Mouse (Mus musculus) forebrain, embryonic 15.5 days (tissue): ENCODE data around the gene Fastkd3. TPM values are rescaled to one million over a fixed set of nuclear protein-coding genes. Genes with fewer than 3 reads are reported as not detected.
A peak's percentile ranks its signal among the peaks of the same experiment; 100 is the strongest.

Source experiments
- ATAC-seq: fragments of 200-750 bp; cut with Nextera tagmentation; replicated peaks from 2 replicates; pipeline ENCODE4 v1.8.0; 2017; ENCODE audit warnings: mild to moderate bottlenecking, moderate TSS enrichment, moderate library complexity
- H3K27ac ChIP-seq: fragments of 300-500 bp; sonication (generic); replicated peaks from 2 replicates; pipeline ENCODE4 v1.5.1; 2015; ENCODE audit warnings: mild to moderate bottlenecking, inconsistent platforms
- H3K27me3 ChIP-seq: fragments of 300-500 bp; sonication (generic); 2 replicates; pipeline ENCODE4 v1.6.1; 2015; ENCODE audit warnings: inconsistent platforms
- H3K36me3 ChIP-seq: fragments of 300-500 bp; sonication (generic); 2 replicates; pipeline ENCODE4 v1.6.1; 2015; ENCODE audit warnings: mild to moderate bottlenecking, inconsistent platforms
- H3K4me1 ChIP-seq: fragments of 300-500 bp; sonication (generic); 2 replicates; pipeline ENCODE4 v1.6.1; 2015; ENCODE audit warnings: inconsistent platforms
- H3K4me2 ChIP-seq: fragments of 300-500 bp; sonication (generic); replicated peaks from 2 replicates; pipeline ENCODE4 v1.6.1; 2015; ENCODE audit warnings: mild to moderate bottlenecking, inconsistent platforms
- H3K4me3 ChIP-seq: fragments of 300-500 bp; sonication (generic); 2 replicates; pipeline ENCODE4 v1.5.1; 2015; ENCODE audit warnings: mild to moderate bottlenecking, inconsistent platforms
- H3K9ac ChIP-seq: fragments of 300-500 bp; sonication (generic); replicated peaks from 2 replicates; pipeline ENCODE4 v1.6.1; 2015; ENCODE audit warnings: mild to moderate bottlenecking, inconsistent platforms
- H3K9me3 ChIP-seq: fragments of 300-500 bp; sonication (generic); 2 replicates; pipeline ENCODE4 v1.6.1; 2016; ENCODE audit warnings: inconsistent platforms
- WGBS: fragments of 180-500 bp; shearing (Covaris S2); methylation state at CpG from one replicate; pipeline ENCODE4 v1.1.7; 2015; ENCODE audit warnings: mixed read lengths; 5-methylcytosine and 5-hydroxymethylcytosine counted together
- polyA plus RNA-seq: library from polyadenylated mRNA; unstranded; fragments of >200 nt; fragmentation: Nextera tagmentation; extraction: Ambion mirVana; gene quantifications from 2 replicates; pipeline ENCODE4 v1.2.1, GENCODE M21; 2015

Gene Fastkd3
- polyA plus RNA-seq, 1 experiment from 2014 or later = 28.0 TPM

DNA sequence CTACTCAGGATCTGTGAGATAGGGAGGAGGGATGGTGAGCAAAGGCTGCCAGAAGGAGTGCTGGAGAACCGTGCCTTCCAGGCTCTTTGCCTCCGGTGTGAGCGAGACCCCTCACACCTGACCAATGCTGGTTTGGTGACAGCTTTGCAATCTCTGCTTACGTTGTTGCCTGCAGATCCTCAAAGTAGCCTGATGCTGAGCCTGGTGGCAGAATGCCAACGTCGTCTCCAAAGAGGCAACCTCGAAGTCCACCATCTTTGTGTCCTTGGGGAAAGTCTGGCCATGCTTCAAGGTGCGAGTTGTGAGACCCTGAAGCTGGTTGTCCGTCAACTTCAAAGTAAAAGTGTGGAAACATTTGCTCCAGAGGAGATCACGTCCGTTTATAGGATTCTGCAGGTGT is 1.9 kb downstream of the Fastkd3 start:
- no peak overlapping the region for H3K9ac ChIP-seq
- peaks cover 49% of the 10 kb centered on the region for H3K36me3 ChIP-seq
- no peak overlapping the region for H3K27ac ChIP-seq
- H3K9me3 ChIP-seq = no peaks in the 10 kb centered on the region
- ATAC-seq = no peak
- peaks cover 26% of the 10 kb centered on the region for H3K4me1 ChIP-seq
- H3K27me3 ChIP-seq = no peaks in the 10 kb centered on the region
- no peak overlapping the region for H3K4me2 ChIP-seq
- 91% methylated on average over 11 of the region's 11 CpGs for WGBS
- H3K4me3 ChIP-seq = no peak overlapping the region

DNA sequence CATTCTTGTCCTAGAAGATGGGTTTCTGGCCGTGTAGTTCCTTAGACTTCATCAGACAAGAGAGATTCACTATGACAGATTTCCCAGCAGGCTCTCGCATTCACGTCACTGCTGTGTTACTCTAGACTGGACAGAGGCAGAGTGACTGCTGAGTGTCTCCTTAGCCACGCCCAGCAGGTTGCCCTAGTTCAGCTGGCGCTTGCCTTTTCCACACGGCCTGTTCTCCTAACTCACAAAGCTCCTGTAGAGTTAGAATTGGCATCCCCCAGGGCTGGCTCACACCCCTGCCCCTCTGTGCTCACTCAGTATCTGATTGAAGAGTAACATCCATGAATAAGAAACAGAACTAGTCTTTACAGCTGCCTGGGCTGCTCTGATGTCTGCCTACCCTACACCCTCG is 3.4 kb downstream of the Fastkd3 start:
- peaks cover 62% of the 10 kb centered on the region for H3K36me3 ChIP-seq
- peaks cover 25% of the 10 kb centered on the region for H3K4me1 ChIP-seq
- 87% methylated on average over 7 of the region's 7 CpGs for WGBS
- no peaks in the 10 kb centered on the region for H3K9me3 ChIP-seq
- no peak for ATAC-seq
- H3K9ac ChIP-seq = no peak overlapping the region
- H3K27ac ChIP-seq = no peak overlapping the region
- no peak overlapping the region for H3K4me2 ChIP-seq
- no peak overlapping the region for H3K4me3 ChIP-seq
- no peaks in the 10 kb centered on the region for H3K27me3 ChIP-seq

DNA sequence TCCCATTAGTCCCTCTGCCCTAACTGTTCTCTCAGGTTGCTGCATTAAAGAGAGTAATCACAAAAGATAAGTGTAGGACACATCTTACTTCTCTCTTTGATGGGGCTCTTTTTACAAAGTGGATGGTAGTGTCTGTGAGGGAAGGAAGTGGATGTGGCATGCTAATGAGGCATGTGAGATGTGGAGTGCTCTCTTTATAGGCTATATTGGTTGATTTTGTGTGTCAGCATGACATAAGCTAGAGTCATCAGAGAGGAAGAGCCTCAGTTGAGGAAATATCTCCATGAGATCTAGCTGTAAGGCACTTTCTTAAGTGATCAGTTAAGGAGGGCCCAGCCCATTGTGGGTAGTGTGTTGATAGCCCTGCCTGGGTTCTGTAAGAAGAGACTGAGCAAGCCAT is 6.3 kb downstream of the Fastkd3 start:
- Histone ChIP-seq H3K36me3 (peaks cover 86% of the 10 kb centered on the region), H3K27me3 (no peaks in the 10 kb centered on the region), H3K4me1 (peaks cover 5% of the 10 kb centered on the region; the same call in 1 of the 2 replicates), H3K4me2 (no peak overlapping the region), H3K9ac (no peak overlapping the region), H3K4me3 (no peak overlapping the region), H3K9me3 (no peaks in the 10 kb centered on the region), H3K27ac (no peak overlapping the region)
- ATAC-seq = no peak

DNA sequence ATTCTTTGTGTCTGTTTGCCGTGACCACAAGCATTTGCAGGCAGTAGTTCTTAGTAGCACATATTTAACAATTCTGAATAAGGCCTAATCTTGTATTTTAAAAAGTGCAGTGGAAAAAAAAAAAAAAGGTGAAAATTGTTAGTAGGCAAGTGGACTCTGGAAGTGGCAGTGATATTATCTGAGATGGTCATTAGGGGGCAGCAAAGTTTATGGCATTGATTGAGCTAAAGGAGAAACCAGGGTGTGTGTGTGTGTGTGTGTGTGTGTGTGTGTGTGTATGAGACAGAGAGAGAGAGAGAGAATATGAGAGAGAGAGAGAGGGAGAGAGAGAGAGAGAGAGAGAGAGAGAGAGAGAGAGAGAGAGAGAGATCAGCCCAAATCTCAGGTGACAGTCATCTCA is 11.8 kb downstream of the Fastkd3 start:
- WGBS = 73% methylated on average over 1 of the region's 1 CpGs
- Histone ChIP-seq H3K9ac (no peak overlapping the region), H3K9me3 (no peaks in the 10 kb centered on the region), H3K36me3 (peaks cover 40% of the 10 kb centered on the region), H3K4me3 (no peak overlapping the region), H3K27me3 (no peaks in the 10 kb centered on the region), H3K4me2 (no peak overlapping the region), H3K27ac (no peak overlapping the region), H3K4me1 (0 out of 2 replicates have a peak, but pooled peaks cover 3% of the 10 kb centered on the region)
- ATAC-seq = no peak

DNA sequence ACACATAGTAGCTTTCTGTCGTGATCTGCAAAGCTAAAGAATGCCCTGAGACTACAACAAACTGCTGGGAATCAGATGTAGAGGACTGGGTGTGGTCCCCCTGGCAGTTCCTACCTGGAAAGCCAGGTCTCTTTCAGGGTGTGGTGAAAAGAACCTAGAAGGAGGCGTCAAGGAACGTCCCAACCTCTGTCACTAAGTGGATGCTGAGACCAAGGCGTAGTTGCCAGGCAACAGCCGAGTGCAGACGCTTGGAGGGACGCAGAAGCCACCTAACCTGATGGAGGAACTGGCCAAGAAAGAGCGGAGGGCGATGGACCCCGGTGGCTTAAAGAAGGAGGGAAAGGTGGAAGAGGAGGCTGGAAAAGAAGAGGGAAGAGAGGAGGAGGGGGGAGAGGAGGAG is 15.2 kb downstream of the Fastkd3 start, which contains the start of gene 1700001L19Rik:
Gene 1700001L19Rik, plus strand, starts transcription at position 223 of the 400 bp plus-strand sequence.
- Histone ChIP-seq H3K4me2 (peak within 1 kb of the TSS; percentile 35), H3K27ac (no peak within 1 kb of the TSS), H3K4me1 (0 out of 2 replicates have a peak, but pooled peaks cover 3% of the 10 kb centered on the region), H3K4me3 (peak within 1 kb of the TSS; percentile 20), H3K27me3 (no peaks in the 10 kb centered on the region), H3K9ac (no peak within 1 kb of the TSS), H3K36me3 (peaks cover 10% of the 10 kb centered on the region), H3K9me3 (no peaks in the 10 kb centered on the region)
- no peak; the same call in 1 of the 2 replicates for ATAC-seq
- 10% methylated on average over 10 of the region's 10 CpGs for WGBS

DNA sequence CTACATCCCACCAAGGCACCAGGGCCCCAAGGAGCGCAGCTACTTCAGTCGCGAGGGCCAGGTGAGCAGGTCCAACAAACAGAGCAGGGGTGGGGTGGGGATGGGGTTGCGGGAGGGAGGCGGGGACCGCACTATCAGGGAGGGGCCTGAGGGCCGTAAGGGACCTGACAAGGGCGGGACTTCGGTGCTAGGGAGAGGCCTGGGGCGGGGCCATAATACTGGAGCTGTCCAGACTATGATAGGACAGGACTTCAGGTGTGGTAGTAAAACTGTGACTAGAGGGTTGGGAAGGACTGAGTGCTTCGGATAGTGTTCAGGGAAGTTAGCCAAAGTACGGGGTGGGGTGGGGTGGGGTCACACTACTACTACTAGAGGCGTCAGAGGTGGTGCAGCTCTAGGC is 15.6 kb downstream of the Fastkd3 start:
- Histone ChIP-seq H3K27me3 (no peaks in the 10 kb centered on the region), H3K36me3 (peaks cover 5% of the 10 kb centered on the region), H3K9ac (no peak overlapping the region), H3K4me2 (peak overlapping the region; percentile 35), H3K9me3 (no peaks in the 10 kb centered on the region), H3K27ac (no peak overlapping the region), H3K4me3 (peak overlapping the region; percentile 20), H3K4me1 (0 out of 2 replicates have a peak, but pooled peaks cover 3% of the 10 kb centered on the region)
- no peak; the same call in 1 of the 2 replicates for ATAC-seq
- 17% methylated on average over 13 of the region's 13 CpGs for WGBS

DNA sequence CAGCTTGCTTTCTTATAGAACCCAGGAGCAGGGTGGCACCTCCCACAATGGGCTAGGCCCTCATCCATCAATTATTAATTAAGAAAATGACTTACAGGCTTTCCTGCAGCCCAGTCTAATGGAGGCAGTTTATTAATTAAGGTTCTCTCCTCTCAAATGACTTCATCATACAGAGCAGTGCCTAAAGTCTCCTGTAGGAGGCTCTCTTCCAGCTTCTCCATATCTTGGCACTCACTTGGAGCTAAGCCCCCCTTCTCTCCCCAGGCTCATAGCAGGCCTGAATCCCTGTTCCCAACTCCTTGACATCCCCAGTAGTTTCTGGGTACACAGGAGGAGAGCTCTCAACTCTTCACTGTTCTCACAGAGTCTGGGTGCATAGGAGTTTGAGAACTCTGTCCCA is 16.9 kb downstream of the Fastkd3 start:
- Histone ChIP-seq H3K36me3 (0 out of 2 replicates have a peak, but pooled peaks cover 2% of the 10 kb centered on the region), H3K9me3 (no peaks in the 10 kb centered on the region), H3K4me3 (no peak overlapping the region), H3K27ac (no peak overlapping the region), H3K27me3 (no peaks in the 10 kb centered on the region), H3K4me2 (no peak overlapping the region), H3K4me1 (0 out of 2 replicates have a peak, but pooled peaks cover 3% of the 10 kb centered on the region), H3K9ac (no peak overlapping the region)
- ATAC-seq = no peak

DNA sequence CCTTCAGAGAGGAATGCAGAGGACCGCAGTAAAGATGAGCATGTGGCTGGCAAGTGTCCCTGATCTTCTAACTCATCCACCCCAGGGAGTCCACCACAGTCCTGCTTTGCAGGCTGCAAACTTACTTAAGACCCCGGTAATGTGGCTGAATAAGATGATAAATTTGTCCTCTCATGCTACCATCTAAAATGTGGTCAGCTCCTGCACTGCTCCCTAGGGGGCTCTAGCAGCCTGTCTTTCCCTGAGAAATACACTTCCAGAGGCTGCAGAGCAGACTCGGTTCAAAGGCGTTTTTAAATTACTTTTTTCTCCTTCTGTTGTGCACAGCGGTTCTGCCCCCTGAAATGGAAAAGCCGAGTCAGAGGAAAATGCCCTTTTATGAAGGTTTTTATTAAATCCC is 19.1 kb downstream of the Fastkd3 start:
- H3K4me1 ChIP-seq = peaks cover 6% of the 10 kb centered on the region; the same call in 1 of the 2 replicates
- H3K4me3 ChIP-seq = no peak overlapping the region
- H3K27ac ChIP-seq = no peak overlapping the region
- H3K4me2 ChIP-seq = no peak overlapping the region
- WGBS = 16% methylated on average over 6 of the region's 6 CpGs
- no peaks in the 10 kb centered on the region for H3K36me3 ChIP-seq
- H3K9me3 ChIP-seq = no peaks in the 10 kb centered on the region
- peak; percentile 51 for ATAC-seq
- no peak overlapping the region for H3K9ac ChIP-seq
- H3K27me3 ChIP-seq = no peaks in the 10 kb centered on the region

DNA sequence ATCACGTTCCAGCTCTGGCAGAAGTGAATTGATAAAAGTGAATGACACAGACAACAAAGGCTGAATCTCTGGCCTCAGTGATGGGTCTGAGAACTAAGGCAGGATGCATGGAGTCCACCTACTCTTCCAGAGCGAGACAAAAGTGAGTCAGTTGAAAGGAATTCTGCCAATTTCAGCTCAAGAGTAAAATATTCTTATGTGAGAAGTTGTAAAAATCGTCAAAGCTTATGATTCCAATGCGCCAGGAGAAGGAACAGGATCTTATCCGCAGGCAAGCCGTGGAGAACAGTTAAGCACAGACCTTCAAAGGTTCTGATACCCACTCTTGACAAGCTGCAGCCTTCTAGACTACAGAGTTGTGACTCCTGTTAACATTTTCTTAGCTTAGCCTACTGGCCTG is 21.1 kb downstream of the Fastkd3 start:
- WGBS = 80% methylated on average over 6 of the region's 6 CpGs
- no peak overlapping the region for H3K4me2 ChIP-seq
- H3K36me3 ChIP-seq = no peaks in the 10 kb centered on the region
- H3K27me3 ChIP-seq = no peaks in the 10 kb centered on the region
- H3K9ac ChIP-seq = no peak overlapping the region
- ATAC-seq = no peak
- H3K4me3 ChIP-seq = no peak overlapping the region
- H3K27ac ChIP-seq = no peak overlapping the region
- H3K4me1 ChIP-seq = peaks cover 3% of the 10 kb centered on the region; the same call in 1 of the 2 replicates
- H3K9me3 ChIP-seq = no peaks in the 10 kb centered on the region

DNA sequence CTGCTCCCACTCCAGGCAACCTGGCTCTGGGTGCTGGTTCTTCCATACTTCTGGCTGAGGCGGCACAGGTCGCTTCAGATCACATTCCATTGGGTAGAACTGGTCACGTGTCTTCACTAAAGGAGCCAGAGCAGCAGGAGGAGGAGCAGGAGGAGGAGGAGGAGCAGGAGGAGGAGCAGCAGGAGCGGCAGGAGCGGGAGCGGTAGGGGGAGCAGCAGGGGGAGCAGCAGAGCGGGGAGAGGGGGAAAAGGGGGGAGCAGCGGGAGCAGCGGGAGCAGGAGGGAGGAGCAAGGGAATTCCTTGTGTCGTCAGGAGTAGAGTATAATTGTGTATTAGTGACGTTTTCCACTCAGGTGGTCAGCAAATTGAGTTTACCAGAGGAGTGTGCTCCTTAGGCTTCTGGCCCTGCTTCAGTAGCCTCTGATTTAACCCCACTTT is 23.7 kb downstream of the Fastkd3 start:
- Histone ChIP-seq H3K9ac (no peak overlapping the region), H3K27ac (no peak overlapping the region), H3K9me3 (no peaks in the 10 kb centered on the region), H3K27me3 (no peaks in the 10 kb centered on the region), H3K36me3 (no peaks in the 10 kb centered on the region), H3K4me1 (peaks cover 3% of the 10 kb centered on the region; the same call in 1 of the 2 replicates), H3K4me2 (peak overlapping the region; percentile 41), H3K4me3 (peak overlapping the region; percentile 27)
- ATAC-seq = peak; percentile 70
- 5% methylated on average over 11 of the region's 11 CpGs for WGBS

DNA sequence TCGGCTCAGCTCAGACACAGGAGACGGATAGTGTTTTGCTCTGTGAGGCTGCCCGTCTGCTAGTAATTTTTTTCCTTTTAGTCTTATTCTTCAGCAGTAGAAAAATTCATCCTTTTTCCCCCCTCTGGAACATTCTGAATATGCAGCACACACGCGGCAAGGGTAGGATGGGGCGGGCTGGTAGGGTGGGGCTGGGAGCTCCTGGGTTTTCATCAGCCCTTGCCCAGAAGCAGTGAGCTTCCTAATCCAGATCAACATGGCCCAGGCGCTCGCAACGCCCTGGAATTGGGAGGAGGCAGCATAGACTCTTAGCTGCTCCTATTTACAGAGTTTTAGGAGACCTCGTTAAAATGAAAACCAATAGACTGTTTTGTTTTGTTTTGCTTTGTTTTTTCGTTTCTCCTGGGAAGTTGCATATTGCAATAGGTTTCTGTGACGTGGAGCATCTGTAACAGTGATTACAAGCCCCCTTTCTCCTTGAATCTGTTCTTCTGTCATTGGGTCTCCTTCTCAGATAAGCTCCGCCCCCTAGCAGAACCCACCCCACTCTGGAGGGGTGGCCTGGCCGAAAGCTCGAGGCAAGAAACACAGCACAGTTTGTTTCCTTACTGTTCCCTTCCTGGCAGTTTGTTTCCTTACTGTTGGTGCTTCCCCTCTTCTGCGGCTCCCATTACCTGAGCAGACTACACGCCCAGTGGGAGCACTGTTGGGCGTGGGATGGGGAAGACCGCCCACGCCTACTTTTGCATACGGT is 25.8 kb downstream of the Fastkd3 start:
- Histone ChIP-seq H3K9me3 (no peaks in the 10 kb centered on the region), H3K27ac (no peak overlapping the region), H3K27me3 (no peaks in the 10 kb centered on the region), H3K9ac (no peak overlapping the region), H3K36me3 (no peaks in the 10 kb centered on the region), H3K4me3 (no peak overlapping the region), H3K4me1 (peaks cover 3% of the 10 kb centered on the region; the same call in 1 of the 2 replicates), H3K4me2 (peak overlapping the region; percentile 24; the same call in 1 of the 2 replicates)
- WGBS = 56% methylated on average over 21 of the region's 21 CpGs
- peak; percentile 49 for ATAC-seq

DNA sequence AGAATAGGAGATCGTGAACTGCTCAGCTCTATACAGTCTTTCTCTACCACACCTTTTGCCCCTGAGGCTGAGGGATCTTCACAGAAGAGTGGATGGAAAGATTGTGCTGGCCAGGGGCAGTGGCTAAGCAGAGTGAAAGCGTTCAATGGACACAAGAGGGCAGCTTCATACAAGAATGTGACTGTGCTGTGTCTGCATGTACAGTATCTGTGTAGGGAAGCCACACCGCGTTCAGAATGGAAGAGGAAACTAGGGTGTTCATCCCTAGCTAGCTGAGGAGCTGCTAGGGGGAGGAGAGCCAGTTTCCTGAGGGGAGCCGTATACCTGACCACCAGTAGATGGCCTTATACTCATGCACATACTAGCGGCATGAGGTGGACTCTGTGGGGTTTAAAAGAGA is 40.8 kb downstream of the Fastkd3 start:
- Histone ChIP-seq H3K9me3 (no peaks in the 10 kb centered on the region), H3K27me3 (no peaks in the 10 kb centered on the region), H3K36me3 (no peaks in the 10 kb centered on the region), H3K9ac (no peak overlapping the region), H3K27ac (no peak overlapping the region), H3K4me3 (no peak overlapping the region), H3K4me1 (no peaks in the 10 kb centered on the region), H3K4me2 (no peak overlapping the region)
- ATAC-seq = peak; percentile 72
- WGBS = 65% methylated on average over 6 of the region's 6 CpGs
